Mouse (Mus musculus) induced T-regulatory cell, adult 2 months (primary cell): Measurements from ENCODE around the gene Tns4.

Source experiments
- DNase-seq: peaks from one replicate; pipeline ENCODE4 v3.0.0-alpha.2; 2012; ENCODE audit warnings: low read depth

Gene Tns4

GRCm38 (mm10) chr11:99047120-99047519 is 42.0 kb downstream of the Tns4 start:
- no peak for DNase-seq

GRCm38 (mm10) chr11:99045159-99045889 is 43.8 kb downstream of the Tns4 start:
- DNase-seq, result no peak

- no peak for DNase-seq
These were observed 44.8 kb downstream of the Tns4 start for GRCm38 (mm10) chr11:99044306-99044705.

- peak; percentile 39 for DNase-seq
These were observed 45.5 kb downstream of the Tns4 start for GRCm38 (mm10) chr11:99043632-99044031.

GRCm38 (mm10) chr11:99042834-99043431 is 46.2 kb downstream of the Tns4 start:
- peak; percentile 64 for DNase-seq

- DNase-seq, result peak; percentile 51
These were observed 47.0 kb downstream of the Tns4 start for GRCm38 (mm10) chr11:99041841-99042780.

- DNase-seq, result peak; percentile 47
These were observed 47.9 kb downstream of the Tns4 start, which contains the start of gene Igfbp4 for GRCm38 (mm10) chr11:99041051-99041729. TSS of gene Igfbp4 (plus strand) at chr11:99041244.

- peak; percentile 54 for DNase-seq
These were observed 48.6 kb downstream of the Tns4 start for GRCm38 (mm10) chr11:99040346-99040974.

GRCm38 (mm10) chr11:99039782-99040181 is 49.3 kb downstream of the Tns4 start:
- peak; percentile 88 for DNase-seq

- no peak for DNase-seq
These were observed 52.9 kb downstream of the Tns4 start for GRCm38 (mm10) chr11:99036254-99036653.

GRCm38 (mm10) chr11:99035350-99035749 is 53.8 kb downstream of the Tns4 start:
- DNase-seq, result no peak

GRCm38 (mm10) chr11:99026899-99027440 is 62.1 kb downstream of the Tns4 start:
- peak; percentile 68 for DNase-seq

GRCm38 (mm10) chr11:99025878-99026277 is 63.2 kb downstream of the Tns4 start:
- DNase-seq, result no peak

GRCm38 (mm10) chr11:99024468-99025134 is 64.5 kb downstream of the Tns4 start:
- no peak for DNase-seq

- peak; percentile 100 for DNase-seq
These were observed 65.3 kb downstream of the Tns4 start, which contains the start of gene Top2a for GRCm38 (mm10) chr11:99023500-99024467. TSS of gene Top2a (minus strand) at chr11:99024189.

- no peak for DNase-seq
These were observed 66.0 kb downstream of the Tns4 start for GRCm38 (mm10) chr11:99023094-99023493.

- DNase-seq, result no peak
These were observed 66.6 kb downstream of the Tns4 start for GRCm38 (mm10) chr11:99022384-99022933.

GRCm38 (mm10) chr11:99019844-99020243 is 69.3 kb downstream of the Tns4 start:
- no peak for DNase-seq
